Mouse (Mus musculus) kidney, embryonic 16.5 days (tissue): ENCODE measurements at regions not wholly inside any gene's neighbourhood (a gene's known extent, or its start where the extent isn't known, plus 50 kb on each side); places are given as distances from the start of the nearest gene placed in this dataset.

ENCODE experiments used
- ATAC-seq: fragments of 200-750 bp; cut with Nextera tagmentation; 2 replicates; pipeline ENCODE4 v1.8.0; 2017; ENCODE audit warnings: moderate TSS enrichment; ENCODE audit not compliant: low FRiP score, low TSS enrichment
- H3K27ac ChIP-seq: fragments of 300-500 bp; sonication (generic); 2 replicates; pipeline ENCODE4 v1.5.1; 2014; ENCODE audit warnings: low read length
- H3K27me3 ChIP-seq: fragments of 300-500 bp; sonication (generic); 2 replicates; pipeline ENCODE4 v1.6.1; 2014; ENCODE audit warnings: low read length, control low read depth, mixed read lengths; ENCODE audit not compliant: insufficient read depth
- H3K36me3 ChIP-seq: fragments of 300-500 bp; sonication (generic); 2 replicates; pipeline ENCODE4 v1.6.1; 2014; ENCODE audit warnings: low read length, control low read depth, mixed read lengths; ENCODE audit not compliant: insufficient read depth
- H3K4me1 ChIP-seq: fragments of 300-500 bp; sonication (generic); 2 replicates; pipeline ENCODE4 v1.6.1; 2014; ENCODE audit warnings: low read length, control low read depth, mixed read lengths; ENCODE audit not compliant: insufficient read depth
- H3K4me2 ChIP-seq: fragments of 300-500 bp; sonication (generic); replicated peaks from 2 replicates; pipeline ENCODE4 v1.6.1; 2014; ENCODE audit warnings: low read depth, low read length
- H3K4me3 ChIP-seq: fragments of 300-500 bp; sonication (generic); 2 replicates; pipeline ENCODE4 v1.5.1; 2014; ENCODE audit warnings: mild to moderate bottlenecking, low read length
- H3K9ac ChIP-seq: fragments of 300-500 bp; sonication (generic); replicated peaks from 2 replicates; pipeline ENCODE4 v1.6.1; 2014; ENCODE audit warnings: low read length
- H3K9me3 ChIP-seq: fragments of 300-500 bp; sonication (generic); 2 replicates; pipeline ENCODE4 v1.6.1; 2016; ENCODE audit warnings: low read length, control low read depth
- WGBS: fragments of 180-500 bp; shearing (Covaris S2); extraction: QIAGEN DNeasy Blood & Tissue Kit; methylation state at CpG from one replicate; pipeline ENCODE4 v1.1.7; 2014; 5-methylcytosine and 5-hydroxymethylcytosine counted together

- H3K27ac ChIP-seq, result no peak overlapping the region
- WGBS, result 23% methylated on average over 2 of the region's 2 CpGs
Measured at GRCm38 (mm10) chr1:89251753-89252152, 181.5 kb downstream of the Sh3bp4 start.

GRCm38 (mm10) chr1:89252528-89252927, 182.3 kb downstream of the Sh3bp4 start:
- Histone ChIP-seq H3K27me3 (no peaks in the 10 kb centered on the region), H3K27ac (no peak overlapping the region), H3K4me3 (no peak overlapping the region), H3K4me1 (no peaks in the 10 kb centered on the region), H3K9ac (no peak overlapping the region), H3K36me3 (no peaks in the 10 kb centered on the region), H3K9me3 (peaks cover 2% of the 10 kb centered on the region), H3K4me2 (no peak overlapping the region)
- no peak for ATAC-seq
- WGBS, result 86% methylated on average over 7 of the region's 7 CpGs

More at GRCm38 (mm10) chr1:89251753-89252152, 181.5 kb downstream of the Sh3bp4 start:
- no peak for ATAC-seq
- Histone ChIP-seq H3K4me2 (no peak overlapping the region), H3K4me1 (no peaks in the 10 kb centered on the region), H3K4me3 (no peak overlapping the region), H3K9me3 (peaks cover 8% of the 10 kb centered on the region), H3K27me3 (no peaks in the 10 kb centered on the region), H3K9ac (no peak overlapping the region), H3K36me3 (0 out of 2 replicates have a peak, but pooled peaks cover 3% of the 10 kb centered on the region)

- Histone ChIP-seq H3K4me3 (no peak overlapping the region), H3K27ac (no peak overlapping the region), H3K4me1 (no peaks in the 10 kb centered on the region), H3K9ac (no peak overlapping the region), H3K27me3 (no peaks in the 10 kb centered on the region), H3K36me3 (no peaks in the 10 kb centered on the region), H3K9me3 (no peaks in the 10 kb centered on the region), H3K4me2 (no peak overlapping the region)
- no peak for ATAC-seq
- WGBS, result 76% methylated on average over 5 of the region's 5 CpGs
Measured at GRCm38 (mm10) chr1:89257945-89258344, 187.7 kb downstream of the Sh3bp4 start.

GRCm38 (mm10) chr1:89265771-89266170, 188.8 kb upstream of the Agap1 start:
- H3K4me1 ChIP-seq, result no peaks in the 10 kb centered on the region
- no peak for ATAC-seq
- 79% methylated on average over 4 of the region's 4 CpGs for WGBS

GRCm38 (mm10) chr1:89268806-89269205, 185.8 kb upstream of the Agap1 start:
- Histone ChIP-seq H3K36me3 (no peaks in the 10 kb centered on the region), H3K9me3 (no peaks in the 10 kb centered on the region), H3K4me1 (peaks cover 5% of the 10 kb centered on the region; the same call in 1 of the 2 replicates), H3K4me2 (no peak overlapping the region), H3K4me3 (no peak overlapping the region), H3K9ac (no peak overlapping the region), H3K27me3 (peaks cover 3% of the 10 kb centered on the region; the same call in 1 of the 2 replicates), H3K27ac (no peak overlapping the region)
- WGBS, result 74% methylated on average over 2 of the region's 2 CpGs
- ATAC-seq, result no peak

More at GRCm38 (mm10) chr1:89265771-89266170, 188.8 kb upstream of the Agap1 start:
- Histone ChIP-seq H3K9me3 (no peaks in the 10 kb centered on the region), H3K27ac (no peak overlapping the region), H3K9ac (no peak overlapping the region), H3K4me3 (no peak overlapping the region), H3K4me2 (no peak overlapping the region), H3K27me3 (no peaks in the 10 kb centered on the region), H3K36me3 (no peaks in the 10 kb centered on the region)

- WGBS, result 64% methylated on average over 8 of the region's 8 CpGs
- H3K27me3 ChIP-seq, result peaks cover 3% of the 10 kb centered on the region; the same call in 1 of the 2 replicates
- no peaks in the 10 kb centered on the region for H3K36me3 ChIP-seq
- ATAC-seq, result no peak
- H3K4me2 ChIP-seq, result no peak overlapping the region
- no peak overlapping the region for H3K27ac ChIP-seq
- H3K9ac ChIP-seq, result no peak overlapping the region
- no peak overlapping the region for H3K4me3 ChIP-seq
- H3K4me1 ChIP-seq, result peaks cover 5% of the 10 kb centered on the region; the same call in 1 of the 2 replicates
- H3K9me3 ChIP-seq, result no peaks in the 10 kb centered on the region
Measured at GRCm38 (mm10) chr1:89271743-89272142, 182.9 kb upstream of the Agap1 start.

- Histone ChIP-seq H3K27ac (no peak overlapping the region), H3K4me1 (peaks cover 5% of the 10 kb centered on the region; the same call in 1 of the 2 replicates), H3K4me3 (no peak overlapping the region), H3K4me2 (no peak overlapping the region), H3K36me3 (no peaks in the 10 kb centered on the region), H3K27me3 (peaks cover 3% of the 10 kb centered on the region; the same call in 1 of the 2 replicates), H3K9ac (no peak overlapping the region), H3K9me3 (no peaks in the 10 kb centered on the region)
- 67% methylated on average over 10 of the region's 10 CpGs for WGBS
- no peak for ATAC-seq
Measured at GRCm38 (mm10) chr1:89273021-89273420, 181.6 kb upstream of the Agap1 start.

GRCm38 (mm10) chr1:89273786-89274362, 180.7 kb upstream of the Agap1 start:
- Histone ChIP-seq H3K36me3 (no peaks in the 10 kb centered on the region), H3K9ac (no peak overlapping the region), H3K9me3 (no peaks in the 10 kb centered on the region), H3K4me3 (no peak overlapping the region), H3K27me3 (peaks cover 3% of the 10 kb centered on the region; the same call in 1 of the 2 replicates), H3K4me1 (peaks cover 5% of the 10 kb centered on the region; the same call in 1 of the 2 replicates), H3K4me2 (no peak overlapping the region), H3K27ac (no peak overlapping the region)
- no peak for ATAC-seq
- 88% methylated on average over 10 of the region's 10 CpGs for WGBS

GRCm38 (mm10) chr1:89279382-89279781, 175.2 kb upstream of the Agap1 start:
- Histone ChIP-seq H3K27me3 (no peaks in the 10 kb centered on the region), H3K4me1 (no peaks in the 10 kb centered on the region), H3K27ac (no peak overlapping the region), H3K9me3 (no peaks in the 10 kb centered on the region), H3K4me3 (no peak overlapping the region), H3K36me3 (no peaks in the 10 kb centered on the region), H3K9ac (no peak overlapping the region), H3K4me2 (no peak overlapping the region)
- 52% methylated on average over 5 of the region's 5 CpGs for WGBS
- no peak for ATAC-seq

GRCm38 (mm10) chr1:89281107-89281655, 173.4 kb upstream of the Agap1 start:
- no peaks in the 10 kb centered on the region for H3K27me3 ChIP-seq

More at GRCm38 (mm10) chr1:89281107-89281655, 173.4 kb upstream of the Agap1 start:
- 74% methylated on average over 1 of the region's 1 CpGs for WGBS
- no peaks in the 10 kb centered on the region for H3K9me3 ChIP-seq
- H3K36me3 ChIP-seq, result no peaks in the 10 kb centered on the region
- H3K4me2 ChIP-seq, result no peak overlapping the region
- H3K9ac ChIP-seq, result no peak overlapping the region
- no peaks in the 10 kb centered on the region for H3K4me1 ChIP-seq
- H3K27ac ChIP-seq, result no peak overlapping the region
- ATAC-seq, result no peak
- H3K4me3 ChIP-seq, result no peak overlapping the region
